Mouse (Mus musculus) MN1 (cell line): Measurements from ENCODE around the gene Pcgf5.

ENCODE experiments used
- DNase-seq: peaks from one replicate; pipeline ENCODE4 v3.0.0-alpha.2; 2016; ENCODE audit warnings: low spot score

The Pcgf5 gene

GRCm38 (mm10) chr19:36348161-36348800, at the start of gene Pcgf5:
TSS of gene Pcgf5 (plus strand) at chr19:36348309.
- no peak for DNase-seq

GRCm38 (mm10) chr19:36305542-36305941, 42.6 kb upstream of the Pcgf5 start:
- DNase-seq: no peak

GRCm38 (mm10) chr19:36314010-36314409, 34.1 kb upstream of the Pcgf5 start:
- DNase-seq: no peak

- DNase-seq: no peak
Observed at GRCm38 (mm10) chr19:36319735-36320134, 28.4 kb upstream of the Pcgf5 start.

- DNase-seq: no peak
Observed at GRCm38 (mm10) chr19:36321066-36321465, 27.0 kb upstream of the Pcgf5 start.

- DNase-seq: no peak
Observed at GRCm38 (mm10) chr19:36323326-36323725, 24.8 kb upstream of the Pcgf5 start.

GRCm38 (mm10) chr19:36328678-36329077, 19.4 kb upstream of the Pcgf5 start:
- no peak for DNase-seq

- DNase-seq: no peak
Observed at GRCm38 (mm10) chr19:36347376-36347775, 733 bp upstream of the Pcgf5 start.

GRCm38 (mm10) chr19:36347831-36348160, 313 bp upstream of the Pcgf5 start:
- DNase-seq: no peak

- DNase-seq: no peak
Observed at GRCm38 (mm10) chr19:36348801-36349486, 835 bp downstream of the Pcgf5 start.

- no peak for DNase-seq
Observed at GRCm38 (mm10) chr19:36349487-36349955, 1.4 kb downstream of the Pcgf5 start.

GRCm38 (mm10) chr19:36350181-36350580, 2.1 kb downstream of the Pcgf5 start:
- DNase-seq: no peak

GRCm38 (mm10) chr19:36350870-36351269, 2.8 kb downstream of the Pcgf5 start:
- no peak for DNase-seq

GRCm38 (mm10) chr19:36362541-36362940, 14.4 kb downstream of the Pcgf5 start:
- DNase-seq: no peak

- DNase-seq: no peak
Observed at GRCm38 (mm10) chr19:36364757-36365156, 16.6 kb downstream of the Pcgf5 start.

GRCm38 (mm10) chr19:36371478-36371877, 23.4 kb downstream of the Pcgf5 start:
- DNase-seq: no peak

GRCm38 (mm10) chr19:36373056-36373621, 25.0 kb downstream of the Pcgf5 start:
- no peak for DNase-seq

GRCm38 (mm10) chr19:36375200-36375783, 27.2 kb downstream of the Pcgf5 start:
- no peak for DNase-seq

- DNase-seq: no peak
Observed at GRCm38 (mm10) chr19:36377729-36378128, 29.6 kb downstream of the Pcgf5 start.

GRCm38 (mm10) chr19:36378511-36379232, 30.6 kb downstream of the Pcgf5 start:
- no peak for DNase-seq

- no peak for DNase-seq
Observed at GRCm38 (mm10) chr19:36382901-36383300, 34.8 kb downstream of the Pcgf5 start.

GRCm38 (mm10) chr19:36383977-36384376, 35.9 kb downstream of the Pcgf5 start:
- no peak for DNase-seq
